Mouse (Mus musculus) splenic B cell, adult 2 months (primary cell): ENCODE measurements around the gene Otud3.
A peak's percentile ranks its signal among the peaks of the same experiment; 100 is the strongest.
"Not testable (repeated sequence)": the region's sequence is repeated elsewhere in the genome, so short reads cannot be mapped to it uniquely, and the experiment has no call there.

ENCODE experiments used
- DNase-seq: peaks from one replicate; pipeline ENCODE4 v3.0.0-alpha.2; 2011; ENCODE audit warnings: low read depth, low spot score
- H3K27me3 ChIP-seq: 2 replicates; pipeline ENCODE4 v1.6.1; 2012; ENCODE audit warnings: mild to moderate bottlenecking, low read length, moderate library complexity, mixed read lengths; ENCODE audit not compliant: control insufficient read depth, poor library complexity, insufficient read depth, severe bottlenecking
- H3K36me3 ChIP-seq: 2 replicates; pipeline ENCODE4 v1.6.1; 2012; ENCODE audit warnings: mild to moderate bottlenecking, low read length, moderate library complexity, mixed read lengths; ENCODE audit not compliant: control insufficient read depth, poor library complexity, insufficient read depth, severe bottlenecking

Gene Otud3

GRCm38 (mm10) chr4:138877731-138878130 lies 36.0 kb downstream of the Otud3 start, which contains the start of gene Pla2g2e:
TSS of gene Pla2g2e (plus strand) at chr4:138877942.
- DNase-seq = no peak
- Histone ChIP-seq H3K36me3 (no peaks in the 10 kb centered on the region), H3K27me3 (no peaks in the 10 kb centered on the region)

GRCm38 (mm10) chr4:138875986-138876385 lies 37.8 kb downstream of the Otud3 start:
- no peaks in the 10 kb centered on the region for H3K27me3 ChIP-seq
- DNase-seq = no peak

GRCm38 (mm10) chr4:138875275-138875674 lies 38.5 kb downstream of the Otud3 start:
- DNase-seq, H3K27me3 ChIP-seq, H3K36me3 ChIP-seq: not testable (repeated sequence)

More at GRCm38 (mm10) chr4:138875986-138876385, 37.8 kb downstream of the Otud3 start:
- no peaks in the 10 kb centered on the region for H3K36me3 ChIP-seq

- DNase-seq = no peak
- no peaks in the 10 kb centered on the region for H3K27me3 ChIP-seq
- no peaks in the 10 kb centered on the region for H3K36me3 ChIP-seq
These were observed 39.9 kb downstream of the Otud3 start, which contains the start of gene Gm13030 for GRCm38 (mm10) chr4:138873864-138874263. TSS of gene Gm13030 (minus strand) at chr4:138873964.

GRCm38 (mm10) chr4:138868666-138869065 lies 45.1 kb downstream of the Otud3 start:
- Histone ChIP-seq H3K27me3 (no peaks in the 10 kb centered on the region), H3K36me3 (no peaks in the 10 kb centered on the region)
- DNase-seq = no peak

- Histone ChIP-seq H3K36me3 (no peaks in the 10 kb centered on the region), H3K27me3 (no peaks in the 10 kb centered on the region)
- peak; percentile 86 for DNase-seq
These were observed 47.3 kb downstream of the Otud3 start for GRCm38 (mm10) chr4:138866413-138866812.

- H3K27me3 ChIP-seq = no peaks in the 10 kb centered on the region
- no peak for DNase-seq
- no peaks in the 10 kb centered on the region for H3K36me3 ChIP-seq
These were observed 47.8 kb downstream of the Otud3 start for GRCm38 (mm10) chr4:138865991-138866390.

- DNase-seq = no peak
- no peaks in the 10 kb centered on the region for H3K36me3 ChIP-seq
- H3K27me3 ChIP-seq = no peaks in the 10 kb centered on the region
These were observed 48.7 kb downstream of the Otud3 start for GRCm38 (mm10) chr4:138865092-138865491.

GRCm38 (mm10) chr4:138863344-138863998 lies 50.3 kb downstream of the Otud3 start, which contains the start of gene Pla2g5:
TSS of gene Pla2g5 (minus strand) at chr4:138863482.
- peak; percentile 15 for DNase-seq
- Histone ChIP-seq H3K27me3 (0 out of 2 replicates have a peak, but pooled peaks cover 2% of the 10 kb centered on the region), H3K36me3 (no peaks in the 10 kb centered on the region)

- Histone ChIP-seq H3K36me3 (no peaks in the 10 kb centered on the region), H3K27me3 (0 out of 2 replicates have a peak, but pooled peaks cover 2% of the 10 kb centered on the region)
- DNase-seq = peak; percentile 43
These were observed 54.0 kb downstream of the Otud3 start for GRCm38 (mm10) chr4:138859728-138860127.

- peak; percentile 33 for DNase-seq
- 0 out of 2 replicates have a peak, but pooled peaks cover 2% of the 10 kb centered on the region for H3K27me3 ChIP-seq
- H3K36me3 ChIP-seq = no peaks in the 10 kb centered on the region
These were observed 54.5 kb downstream of the Otud3 start for GRCm38 (mm10) chr4:138859245-138859644.

- DNase-seq = no peak
- Histone ChIP-seq H3K27me3 (0 out of 2 replicates have a peak, but pooled peaks cover 2% of the 10 kb centered on the region), H3K36me3 (no peaks in the 10 kb centered on the region)
These were observed 55.3 kb downstream of the Otud3 start for GRCm38 (mm10) chr4:138858446-138858845.

- no peak for DNase-seq
- no peaks in the 10 kb centered on the region for H3K36me3 ChIP-seq
- 0 out of 2 replicates have a peak, but pooled peaks cover 2% of the 10 kb centered on the region for H3K27me3 ChIP-seq
These were observed 56.2 kb downstream of the Otud3 start for GRCm38 (mm10) chr4:138857576-138857975.

- H3K36me3 ChIP-seq = no peaks in the 10 kb centered on the region
- DNase-seq = peak; percentile 80
These were observed 57.3 kb downstream of the Otud3 start for GRCm38 (mm10) chr4:138856491-138856890.

GRCm38 (mm10) chr4:138855092-138855632 lies 58.6 kb downstream of the Otud3 start:
- H3K36me3 ChIP-seq = no peaks in the 10 kb centered on the region
- DNase-seq = no peak
- H3K27me3 ChIP-seq = 0 out of 2 replicates have a peak, but pooled peaks cover 2% of the 10 kb centered on the region

More at GRCm38 (mm10) chr4:138856491-138856890, 57.3 kb downstream of the Otud3 start:
- H3K27me3 ChIP-seq = 0 out of 2 replicates have a peak, but pooled peaks cover 2% of the 10 kb centered on the region
